Mouse (Mus musculus) adrenal gland, postnatal 36 days (tissue): Measurements from ENCODE around the gene Ccl24. TPM values are rescaled to one million over a fixed set of nuclear protein-coding genes. Genes with fewer than 3 reads are reported as not detected.
A peak's percentile ranks its signal among the peaks of the same experiment; 100 is the strongest.
"Not testable (repeated sequence)": the region's sequence is repeated elsewhere in the genome, so short reads cannot be mapped to it uniquely, and the experiment has no call there.

Experiments used
- DNase-seq, 2 experiments: peaks; one replicate each; pipeline ENCODE4 v3.0.0; 2021; ENCODE audit warnings: mixed read lengths in 1 of 2
- long read RNA-seq, 2 experiments: library from polyadenylated mRNA; stranded (forward); transcript quantifications; one replicate each; pipeline ENCODE4 v2.0.0; 2021; ENCODE audit warnings: borderline sequencing depth in 2 of 2
- total RNA-seq, 2 experiments: library from RNA; stranded (reverse); gene quantifications; 2 replicates each; pipeline ENCODE4 v1.2.3; 2021

The Ccl24 gene
- total RNA-seq, result under 1 TPM; 0.73 to 0.82 TPM
- long read RNA-seq, experiment 1, result 0 reads
- long read RNA-seq, experiment 2, partial matches to known transcripts, result 0 of 1 reads
- long read RNA-seq, experiment 2, other reads (novel, unspliced or antisense), result 0 of 1 reads

DNA sequence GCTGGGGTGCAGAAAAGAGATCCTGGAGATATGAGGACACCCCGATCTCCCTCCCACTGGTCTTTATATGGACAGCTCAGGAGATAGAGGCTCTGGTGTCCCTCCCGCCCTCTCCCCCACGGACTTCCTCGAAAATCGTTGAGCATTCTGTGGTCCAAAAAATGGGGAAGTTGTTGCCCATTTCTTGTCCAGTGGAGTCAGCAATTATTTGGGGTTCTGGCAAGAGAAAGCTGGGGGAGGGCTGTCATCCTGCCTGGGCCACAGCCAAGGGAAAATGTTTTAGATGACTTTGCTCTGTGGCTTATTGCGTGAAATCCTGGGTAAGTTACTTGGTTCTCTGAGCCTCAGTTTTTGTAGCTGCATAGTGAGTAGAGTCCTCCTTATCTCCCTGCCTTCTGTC, at the start of gene Ccl24:
Gene Ccl24 (minus strand): TSS at position 44 of the 400 bp plus-strand sequence.
- no peak for DNase-seq

DNA sequence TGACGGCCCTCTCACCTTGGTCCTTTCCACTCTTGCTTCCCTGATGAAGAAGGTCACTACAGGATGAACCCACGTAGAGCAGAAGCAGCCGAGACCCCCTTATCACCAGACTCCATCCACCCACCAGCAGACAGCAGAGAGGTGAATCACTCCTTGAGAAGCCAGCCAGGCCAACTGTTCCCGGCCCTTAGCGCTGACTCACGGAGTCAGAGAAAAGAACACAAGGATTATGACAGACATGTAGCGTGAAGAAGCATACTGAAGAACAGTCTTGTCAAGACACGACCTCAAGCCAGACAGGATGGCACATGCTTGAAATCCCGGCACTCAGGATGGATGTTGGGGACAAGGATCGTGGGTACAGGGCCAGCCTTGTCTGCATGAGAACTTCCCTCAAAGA, 48.9 kb upstream of the Ccl24 start:
- DNase-seq, result peak; percentile 50 to 54

DNA sequence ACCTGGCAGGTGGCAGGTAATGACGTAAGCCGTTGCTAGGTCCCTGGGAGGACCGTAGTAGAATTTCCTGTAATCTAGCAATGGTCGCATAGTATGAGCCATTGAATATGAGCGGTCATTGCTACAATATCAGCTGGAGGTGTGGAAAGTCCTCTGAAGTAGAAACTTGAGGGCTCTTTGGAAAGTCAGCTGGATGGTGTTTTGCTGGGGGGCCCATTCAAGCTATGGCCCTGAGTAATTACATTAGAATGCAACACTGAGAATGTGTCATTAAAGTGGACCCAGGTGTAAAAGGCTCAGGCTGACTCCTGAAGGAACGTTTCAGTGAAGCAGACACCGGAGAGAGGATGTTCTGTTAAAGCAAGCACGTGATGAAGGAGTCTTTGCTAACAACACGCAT, 47.7 kb upstream of the Ccl24 start:
- DNase-seq, result no peak

DNA sequence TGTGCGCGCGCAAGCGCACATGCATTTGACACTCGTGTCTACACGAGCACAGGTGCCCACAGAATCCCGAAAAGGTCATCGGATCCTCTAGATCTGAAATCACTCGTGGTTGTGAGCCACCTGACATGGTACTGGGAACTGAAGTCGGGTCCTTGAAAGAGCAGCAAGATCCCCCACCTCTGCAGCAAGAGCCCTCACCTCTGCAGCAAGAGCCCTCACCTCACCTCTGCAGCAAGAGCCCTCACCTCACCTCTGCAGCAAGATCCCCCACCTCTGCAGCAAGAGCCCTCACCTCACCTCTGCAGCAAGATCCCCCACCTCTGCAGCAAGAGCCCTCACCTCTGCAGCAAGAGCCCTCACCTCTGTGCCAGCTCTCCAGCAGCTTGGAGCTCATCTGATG, 46.9 kb upstream of the Ccl24 start:
- DNase-seq, result not testable (repeated sequence)

DNA sequence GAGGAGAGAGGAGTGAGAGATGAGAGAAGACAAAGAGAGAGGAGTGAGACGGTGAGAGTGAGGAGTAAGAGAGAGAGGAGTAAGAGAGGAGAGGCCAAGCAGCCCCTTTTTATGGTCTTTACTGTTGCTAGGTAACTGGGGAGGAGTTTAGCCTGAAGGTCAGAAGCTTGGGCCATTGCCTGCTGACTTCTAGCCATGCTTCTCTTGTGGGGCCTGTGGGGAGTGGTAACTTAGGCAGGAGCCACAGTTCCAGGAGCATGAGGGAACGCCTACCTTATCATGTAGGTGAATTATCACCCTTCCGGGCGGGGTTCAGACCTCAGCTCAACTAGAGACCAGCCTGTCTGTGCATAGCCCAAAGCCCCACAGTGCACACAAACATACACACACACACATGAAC, 36.9 kb upstream of the Ccl24 start:
- peak in 1 of 2 experiments; percentile 41 for DNase-seq

DNA sequence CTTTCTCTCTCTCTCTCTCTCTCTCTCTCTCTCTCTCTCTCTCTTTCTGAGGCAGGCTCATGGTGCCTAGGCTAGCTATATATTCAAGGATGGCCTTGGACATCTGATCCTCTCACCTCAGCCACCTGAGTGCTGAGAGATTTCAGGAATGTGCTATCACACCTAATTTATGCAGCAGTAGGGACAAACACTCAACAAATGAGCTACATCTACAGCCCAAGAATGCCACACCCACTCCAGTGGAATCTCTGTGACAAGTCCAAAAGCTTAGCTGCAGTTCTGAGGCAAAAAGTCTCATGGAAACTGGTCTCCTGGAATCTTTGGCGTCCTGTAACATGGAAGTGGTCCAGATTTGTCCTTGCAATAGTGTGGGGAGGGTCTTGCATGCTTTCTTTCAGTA, 34.7 kb upstream of the Ccl24 start:
- no peak for DNase-seq

DNA sequence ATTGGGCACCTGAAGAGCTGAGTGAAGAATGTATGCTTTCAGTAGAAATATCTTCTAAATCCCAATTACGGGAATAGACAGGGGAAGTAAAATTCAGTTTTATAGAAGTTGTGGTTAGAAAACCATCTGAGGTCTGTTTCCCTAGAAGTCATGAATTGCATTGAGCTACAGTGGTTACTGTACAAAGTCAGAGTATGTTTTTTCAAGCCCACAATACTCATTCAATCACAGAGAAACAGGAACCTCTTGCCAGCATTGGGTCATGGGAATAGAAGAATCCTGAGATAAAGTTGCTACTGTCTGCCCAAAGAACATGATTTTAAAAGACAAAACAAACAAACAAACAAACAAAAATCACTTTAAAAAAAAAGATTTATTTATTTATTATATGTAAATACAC, 33.9 kb upstream of the Ccl24 start:
- not testable (repeated sequence) for DNase-seq

DNA sequence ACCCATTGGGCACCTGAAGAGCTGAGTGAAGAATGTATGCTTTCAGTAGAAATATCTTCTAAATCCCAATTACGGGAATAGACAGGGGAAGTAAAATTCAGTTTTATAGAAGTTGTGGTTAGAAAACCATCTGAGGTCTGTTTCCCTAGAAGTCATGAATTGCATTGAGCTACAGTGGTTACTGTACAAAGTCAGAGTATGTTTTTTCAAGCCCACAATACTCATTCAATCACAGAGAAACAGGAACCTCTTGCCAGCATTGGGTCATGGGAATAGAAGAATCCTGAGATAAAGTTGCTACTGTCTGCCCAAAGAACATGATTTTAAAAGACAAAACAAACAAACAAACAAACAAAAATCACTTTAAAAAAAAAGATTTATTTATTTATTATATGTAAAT, 31.8 kb upstream of the Ccl24 start:
- not testable (repeated sequence) for DNase-seq

DNA sequence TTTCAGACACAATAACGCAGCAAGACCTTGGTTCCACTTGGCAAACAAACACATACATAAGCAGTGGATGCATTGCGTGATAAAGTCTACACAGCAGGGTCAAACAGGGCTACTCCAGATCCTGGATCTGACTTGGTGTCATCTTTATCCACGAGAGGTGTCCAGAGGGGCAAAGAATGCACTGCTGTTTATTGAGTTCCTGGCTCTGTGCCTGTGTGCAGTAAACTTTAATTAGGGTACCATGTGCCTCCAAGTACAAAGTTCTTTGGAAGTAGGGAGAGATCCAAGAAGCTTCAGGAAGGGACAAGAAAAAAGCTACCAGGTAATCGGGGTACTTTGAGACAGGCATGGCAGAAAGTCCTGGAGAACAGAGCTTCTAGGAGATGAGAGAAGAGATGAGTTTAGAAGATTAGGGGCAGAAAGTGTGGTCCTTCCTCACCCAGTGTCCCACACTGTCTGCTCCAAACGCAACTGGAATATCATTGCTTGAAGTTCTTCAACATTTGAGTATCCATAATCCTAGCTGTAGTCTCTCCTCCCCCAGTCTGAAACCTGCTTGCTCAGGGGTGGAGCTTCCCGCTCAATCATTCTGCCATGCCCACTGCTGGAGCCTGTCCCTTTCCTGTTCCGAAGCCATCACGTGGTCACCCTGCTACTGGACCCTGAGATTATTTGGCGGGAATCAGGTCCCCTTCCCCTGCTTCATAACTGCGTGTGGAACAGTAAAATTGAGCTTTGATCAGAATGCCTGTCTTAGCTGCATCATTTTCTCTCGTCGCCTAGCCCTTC, 17.3 kb upstream of the Ccl24 start:
- DNase-seq, result no peak

DNA sequence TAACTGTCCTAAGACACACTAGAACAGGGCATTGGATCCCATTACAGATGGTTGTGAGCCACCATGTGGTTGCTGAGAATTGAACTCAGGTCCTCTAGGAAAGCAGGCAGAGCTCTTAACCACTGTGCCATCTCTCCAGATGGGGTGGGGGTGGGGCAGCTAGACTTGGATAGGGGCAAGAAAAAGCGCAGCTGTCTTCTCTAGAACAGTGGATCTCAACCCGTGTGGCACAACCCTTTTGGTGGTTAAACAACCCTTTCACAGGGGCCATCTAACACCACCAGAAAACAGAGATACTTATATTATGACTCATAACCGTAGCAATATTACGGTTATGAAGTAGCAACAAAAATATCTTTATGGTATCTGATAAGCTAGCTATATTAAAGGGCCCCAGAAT, 14.9 kb upstream of the Ccl24 start:
- DNase-seq, result no peak

DNA sequence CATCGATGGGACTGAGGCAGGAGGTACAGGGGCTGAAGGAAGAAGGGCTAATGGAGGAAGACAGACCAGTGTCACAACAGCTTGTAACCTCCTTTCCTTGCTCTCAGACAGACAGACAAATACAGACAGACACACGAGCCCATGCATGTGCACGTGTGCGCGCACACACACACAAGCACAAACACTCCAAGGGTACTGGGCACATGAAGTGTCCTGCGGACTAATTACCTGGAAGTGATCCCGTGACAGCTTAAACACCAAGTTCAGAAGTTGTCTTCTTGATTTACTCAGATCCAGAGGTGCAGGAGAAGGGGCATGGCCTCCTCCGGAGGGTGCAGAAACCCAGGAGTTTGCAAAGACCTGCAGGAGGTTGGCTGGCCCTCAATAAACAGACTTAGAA, 12.8 kb upstream of the Ccl24 start:
- no peak for DNase-seq

DNA sequence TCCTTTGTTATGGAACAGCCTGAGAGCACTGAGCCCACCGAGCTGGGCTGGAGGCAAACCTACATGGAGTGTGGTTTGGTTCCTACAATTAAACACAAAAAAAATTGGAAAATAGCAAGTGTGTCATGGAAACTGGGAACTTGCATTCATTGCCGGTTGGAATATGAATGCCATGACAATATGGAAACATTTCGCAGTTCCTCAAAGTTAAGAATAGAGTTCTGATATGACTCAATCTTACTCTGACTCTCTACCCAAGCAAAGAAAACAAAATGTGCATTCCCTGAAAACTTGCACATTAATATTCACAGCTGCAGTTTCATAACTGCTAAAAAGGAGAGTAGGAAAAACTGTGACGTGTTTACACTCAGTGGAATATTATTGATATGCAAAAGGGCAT, 9.5 kb upstream of the Ccl24 start:
- no peak for DNase-seq

DNA sequence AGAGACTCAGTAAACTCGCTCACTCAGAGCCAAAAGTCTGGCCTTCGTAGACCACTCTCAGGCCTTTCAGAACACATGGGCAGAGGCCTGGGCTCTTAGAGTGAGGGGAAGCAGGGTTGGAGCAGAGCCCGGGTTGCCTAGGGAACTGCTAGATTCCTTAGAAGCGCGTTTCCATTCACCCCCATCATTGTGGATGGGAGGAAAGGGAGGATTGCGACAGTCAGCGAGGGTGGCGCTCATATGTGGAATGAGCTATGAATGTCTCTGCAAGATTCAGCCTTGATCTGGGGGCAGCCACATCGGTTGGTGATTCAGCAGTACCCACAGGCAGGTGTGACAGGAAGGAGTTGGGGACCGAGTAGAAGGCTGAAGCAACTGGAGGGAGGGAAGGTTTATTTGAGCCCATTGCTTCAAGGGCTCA, 6.5 kb upstream of the Ccl24 start:
- DNase-seq, result no peak

DNA sequence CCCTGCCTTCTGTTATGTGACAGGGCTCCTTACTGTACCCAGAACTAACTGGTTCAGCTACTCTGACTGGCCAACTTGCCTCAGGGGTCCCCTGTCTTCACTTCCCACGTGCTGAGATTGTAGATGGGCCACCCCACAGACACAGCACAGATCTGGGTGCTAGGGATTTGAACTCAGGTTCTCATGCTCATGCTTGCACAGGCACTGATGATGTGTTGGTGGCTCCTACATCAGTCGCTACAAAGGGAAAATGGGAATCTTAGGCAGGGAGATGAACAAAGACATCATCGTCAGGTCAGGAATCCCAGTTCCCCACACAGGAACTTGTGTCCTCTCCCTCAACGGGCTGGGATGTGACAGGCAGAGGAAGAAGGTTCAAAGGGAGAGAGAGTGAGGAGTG, 3.2 kb upstream of the Ccl24 start:
- DNase-seq, result no peak

DNA sequence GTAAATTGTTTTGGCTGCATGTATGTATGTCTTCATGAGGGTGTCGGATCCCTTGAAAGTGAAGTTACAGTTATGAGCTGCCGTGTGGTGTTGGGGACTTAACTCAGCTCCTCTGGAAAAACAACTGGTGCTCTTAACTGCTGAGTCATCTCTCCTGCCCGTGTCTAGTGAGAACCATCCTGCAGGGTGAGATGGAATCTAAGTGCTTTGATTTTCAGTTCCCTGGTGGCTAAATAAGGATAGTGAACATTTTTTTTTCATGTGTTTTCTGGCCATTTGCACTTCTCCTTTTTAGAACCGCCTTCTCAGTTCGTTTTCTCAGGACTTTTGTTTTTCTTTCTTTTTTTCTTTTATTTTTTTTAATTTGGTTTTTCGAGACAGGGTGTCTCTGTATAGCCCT, 4.2 kb downstream of the Ccl24 start:
- DNase-seq, result no peak

DNA sequence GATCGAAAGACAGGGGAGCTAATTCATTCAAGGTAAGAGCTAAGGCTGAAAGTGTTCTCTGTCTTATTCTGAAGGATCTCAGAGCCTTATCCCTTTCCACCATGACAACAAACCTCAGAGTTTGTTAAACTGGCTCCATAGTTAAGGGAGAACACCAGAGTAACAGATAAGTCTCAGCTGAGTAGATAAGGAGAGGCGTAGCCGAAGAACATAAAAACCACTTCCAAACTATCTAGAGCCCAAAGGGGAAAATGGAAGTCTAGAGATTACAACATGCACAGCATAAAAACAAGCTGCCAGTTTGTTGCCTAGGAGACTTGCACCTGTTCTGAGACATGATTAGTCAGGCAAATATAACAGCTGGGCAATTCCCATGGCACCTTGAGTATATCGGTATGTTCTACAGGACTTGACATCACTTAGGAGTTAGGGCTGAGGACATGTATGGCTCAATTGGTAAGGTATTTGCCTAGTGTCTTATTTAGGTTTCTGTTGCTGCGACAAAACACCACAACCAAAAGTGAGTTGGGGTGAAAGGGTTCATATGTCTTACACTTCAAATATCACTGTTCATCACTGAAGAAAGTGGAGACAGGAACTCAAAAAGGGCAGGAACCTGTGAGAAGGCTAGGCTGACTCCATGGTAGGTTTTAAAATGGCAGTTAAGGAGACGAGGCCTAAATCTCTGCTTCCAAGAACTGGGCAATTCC, 5.1 kb downstream of the Ccl24 start:
- DNase-seq, result no peak

DNA sequence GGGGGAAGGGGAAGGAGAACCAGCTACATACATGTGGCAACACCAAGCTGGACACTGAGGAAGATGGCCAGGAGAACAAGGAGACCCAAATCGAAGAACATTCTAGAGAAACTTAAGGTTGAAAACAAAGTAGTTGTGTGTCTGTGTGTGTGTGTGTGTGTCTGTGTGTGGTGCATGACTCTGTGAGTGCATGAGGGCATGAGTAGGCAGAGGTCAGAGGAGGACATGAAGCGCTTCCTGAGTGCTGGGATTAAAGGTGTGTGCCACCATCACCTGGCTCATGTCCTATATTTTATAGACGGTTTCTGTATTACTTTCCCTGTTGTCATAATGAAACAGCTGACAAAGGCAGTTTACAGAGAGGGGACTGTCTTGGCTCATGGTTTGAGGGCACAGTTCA, 9.4 kb downstream of the Ccl24 start, which contains the start of gene Ccl26:
Gene Ccl26 (minus strand): TSS at position 101 of the 400 bp plus-strand sequence.
- DNase-seq, result no peak

DNA sequence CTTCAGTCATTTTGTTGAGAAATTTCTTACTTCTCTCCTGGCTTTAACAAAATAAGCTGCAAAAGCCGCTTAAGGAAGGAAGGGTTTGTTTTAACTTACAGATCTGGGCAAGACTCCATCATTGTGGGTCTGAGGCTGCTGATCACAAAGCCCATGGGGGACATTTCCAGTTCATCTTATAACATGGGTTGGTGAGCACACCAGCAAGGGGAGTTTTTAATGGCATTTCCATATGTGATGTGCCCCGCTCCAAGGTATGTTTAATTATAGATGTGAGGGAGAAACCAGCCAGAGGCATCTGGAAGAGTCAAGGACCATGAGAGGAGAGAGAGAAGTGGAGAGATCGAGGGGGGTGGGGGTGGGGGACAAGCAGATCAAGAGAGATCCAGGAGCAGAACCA, 15.2 kb downstream of the Ccl24 start:
- DNase-seq, result no peak

DNA sequence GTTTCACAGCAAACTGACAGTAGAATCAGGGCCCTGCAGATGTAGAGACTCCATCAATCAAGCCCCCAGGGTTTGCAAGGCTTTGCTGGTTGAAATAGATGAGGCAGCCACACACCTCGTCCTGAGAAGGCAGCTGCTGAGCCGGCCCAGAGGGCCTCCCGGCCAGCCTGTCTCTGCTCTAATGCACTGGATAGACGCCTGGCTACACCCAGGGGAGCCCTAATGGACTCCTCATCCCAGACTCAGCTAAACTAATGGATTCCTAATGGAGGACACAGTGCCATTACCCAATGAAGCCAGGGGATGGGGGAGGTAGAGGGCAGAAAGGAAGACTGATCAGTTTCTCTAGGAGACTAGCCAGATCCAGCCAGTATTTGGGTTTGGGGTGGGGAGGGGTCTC, 15.8 kb downstream of the Ccl24 start:
- no peak for DNase-seq

DNA sequence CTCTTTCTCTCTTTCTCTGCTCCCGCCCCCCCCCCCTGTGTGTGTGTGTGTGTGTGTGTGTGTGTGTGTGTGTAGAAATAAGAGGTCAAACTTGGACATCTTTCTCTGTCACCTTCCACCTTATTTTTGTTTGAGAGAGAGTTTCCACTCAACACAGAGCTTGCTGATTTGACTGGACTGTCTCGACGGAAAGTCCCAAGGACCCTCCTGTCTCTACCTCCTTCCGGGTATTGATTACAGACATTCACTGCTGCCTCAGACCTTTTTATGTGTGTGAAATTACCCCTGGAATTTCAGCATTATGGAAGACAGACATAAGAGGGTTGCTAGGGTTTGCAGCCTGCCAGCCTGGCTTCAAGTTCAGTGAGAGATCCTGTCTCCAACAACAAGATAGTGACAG, 16.6 kb downstream of the Ccl24 start:
- DNase-seq, result no peak

DNA sequence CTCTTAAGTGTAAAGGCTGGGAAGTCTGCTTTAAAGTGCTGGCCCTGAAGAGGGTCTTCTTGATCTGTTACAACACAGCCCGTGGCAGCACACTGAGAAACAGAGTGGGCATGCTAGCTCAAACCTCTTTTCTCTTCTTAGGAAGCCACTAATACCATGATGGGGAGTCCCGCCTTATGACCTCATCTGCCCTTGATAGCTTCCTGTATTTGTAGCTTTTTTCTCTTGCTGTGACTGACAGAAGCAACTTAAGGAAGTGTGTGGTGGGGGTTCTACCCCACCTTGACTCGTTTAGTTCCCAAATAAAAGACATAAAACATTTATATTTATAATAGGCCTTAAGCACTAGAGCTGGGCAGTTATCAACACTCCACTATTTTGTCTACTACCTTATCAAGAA, 21.3 kb downstream of the Ccl24 start:
- DNase-seq, result no peak

DNA sequence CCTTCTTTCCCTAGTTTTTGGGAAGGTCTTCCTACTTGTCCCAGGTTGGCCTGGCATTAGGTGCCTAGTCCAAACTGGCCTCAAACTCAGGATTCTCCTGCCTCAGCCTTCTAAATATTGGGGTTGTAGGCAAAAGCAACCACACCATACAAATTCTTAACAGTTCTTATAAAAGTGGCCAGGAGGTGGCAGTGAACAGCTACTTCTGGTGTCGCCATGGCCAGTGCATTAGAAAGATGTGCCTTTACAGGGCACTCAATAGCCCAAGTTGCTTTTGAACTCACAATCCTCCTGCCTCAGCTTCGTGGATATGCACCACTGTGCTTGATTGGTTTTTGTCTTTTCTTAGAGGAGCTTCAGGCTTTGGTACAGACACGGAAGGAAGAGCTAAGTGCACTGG, 21.9 kb downstream of the Ccl24 start:
- peak in 1 of 2 experiments; percentile 45 for DNase-seq

DNA sequence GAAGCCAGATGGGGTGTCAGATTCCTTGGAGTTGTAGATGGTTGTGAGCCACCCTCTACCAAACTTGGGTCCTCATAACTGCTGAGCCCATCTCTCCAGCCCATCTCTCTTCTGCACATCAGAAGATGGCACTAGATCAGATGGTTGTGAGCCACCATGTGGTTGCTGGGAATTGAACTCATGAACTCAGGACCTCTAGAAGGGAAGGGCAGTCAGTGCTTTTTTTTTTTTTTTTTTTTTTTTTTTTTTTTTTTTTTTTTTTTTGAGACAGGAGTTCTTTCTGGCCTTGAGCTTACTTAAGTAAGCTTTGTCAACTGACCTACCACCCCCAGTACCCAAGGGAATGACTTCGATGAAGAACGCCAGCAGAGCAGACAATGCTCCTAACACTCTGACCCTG, 24.9 kb downstream of the Ccl24 start:
- DNase-seq, result no peak
